Mouse (Mus musculus) bone marrow macrophage, adult 2 months (primary cell): ENCODE data around the gene Sod2.

ENCODE experiments used
- CTCF ChIP-seq: IDR thresholded peaks from 2 replicates; pipeline ENCODE4 v1.5.1; 2012; ENCODE audit warnings: low read depth, mild to moderate bottlenecking, low read length, moderate library complexity
- POLR2A ChIP-seq: IDR thresholded peaks from 2 replicates; pipeline ENCODE4 v1.6.1; 2012; ENCODE audit warnings: mild to moderate bottlenecking, low read depth, low read length, borderline replicate concordance

GRCm38 (mm10) chr17:12978546-12978945 lies 28.1 kb upstream of the Sod2 start:
- no peak for TF ChIP-seq POLR2A
- no peak for TF ChIP-seq CTCF
